Mouse (Mus musculus): ENCODE measurements around the gene Col4a3bp.
A peak's percentile ranks its signal among the peaks of the same experiment; 100 is the strongest.

Col4a3bp gene

DNA sequence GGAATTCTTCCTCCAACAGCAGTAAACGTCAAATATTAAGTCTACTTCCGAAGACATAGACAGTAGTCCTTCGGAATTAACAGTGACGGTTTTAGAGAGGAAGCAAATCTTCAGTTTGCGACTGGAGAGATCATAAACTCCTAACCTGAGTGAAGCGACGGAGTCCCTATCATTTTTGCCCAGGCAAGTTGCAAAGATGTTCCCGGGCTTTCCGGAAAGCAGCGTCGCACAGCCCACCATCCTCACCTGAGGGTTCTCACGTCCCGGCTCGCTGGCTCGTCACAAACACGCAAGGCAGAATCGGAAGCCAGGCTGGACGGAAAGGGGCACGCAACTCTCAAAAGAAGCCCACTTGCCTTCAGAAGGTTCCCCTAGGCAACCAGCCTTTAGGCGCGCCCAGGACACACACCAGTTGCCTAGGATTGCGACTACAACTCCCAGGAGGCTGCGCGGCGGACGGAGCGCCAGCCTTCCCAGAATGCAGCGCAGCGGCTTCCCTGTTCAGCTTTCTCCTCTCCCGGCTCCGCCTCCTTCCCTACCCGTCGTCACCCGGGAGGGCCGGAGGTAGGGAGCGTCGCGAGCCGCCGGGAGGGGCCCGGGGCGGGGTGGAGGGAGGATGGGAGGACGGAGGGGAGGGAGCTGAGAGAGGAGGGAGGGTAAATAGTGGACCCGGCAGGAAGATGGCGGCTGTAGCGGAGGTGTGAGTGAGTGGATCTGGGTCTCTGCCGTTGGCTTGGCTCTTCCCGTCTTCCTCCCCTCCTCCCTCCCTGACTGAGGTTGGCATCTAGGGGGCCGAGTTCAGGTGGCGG, at the start of gene Col4a3bp, which contains the start of gene Polk:
Col4a3bp (plus strand) TSS at position 538 of the 809 bp plus-strand sequence.
Polk (minus strand) TSS at position 499 of the 809 bp plus-strand sequence.
- peak; percentile 99 for DNase-seq

DNA sequence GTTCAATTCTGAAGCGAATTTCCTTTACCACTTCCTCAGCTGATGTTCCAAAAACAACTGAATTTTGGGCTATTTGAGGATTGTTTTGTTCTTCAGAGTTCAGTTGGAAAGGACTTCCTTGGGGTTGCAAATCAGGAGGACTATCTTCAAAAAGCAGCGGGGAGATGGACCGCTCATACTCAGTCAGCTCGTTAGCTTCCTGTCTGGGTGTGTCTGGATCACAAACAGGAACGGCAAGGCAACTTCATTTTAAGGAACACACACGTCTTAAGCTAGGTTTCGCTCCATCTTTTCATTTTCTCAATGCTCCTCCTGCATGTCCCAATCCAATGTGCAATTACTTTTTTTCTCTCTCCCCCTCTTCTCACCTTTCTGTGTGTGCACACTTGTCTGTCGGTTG, 45.8 kb upstream of the Col4a3bp start:
- DNase-seq: no peak

DNA sequence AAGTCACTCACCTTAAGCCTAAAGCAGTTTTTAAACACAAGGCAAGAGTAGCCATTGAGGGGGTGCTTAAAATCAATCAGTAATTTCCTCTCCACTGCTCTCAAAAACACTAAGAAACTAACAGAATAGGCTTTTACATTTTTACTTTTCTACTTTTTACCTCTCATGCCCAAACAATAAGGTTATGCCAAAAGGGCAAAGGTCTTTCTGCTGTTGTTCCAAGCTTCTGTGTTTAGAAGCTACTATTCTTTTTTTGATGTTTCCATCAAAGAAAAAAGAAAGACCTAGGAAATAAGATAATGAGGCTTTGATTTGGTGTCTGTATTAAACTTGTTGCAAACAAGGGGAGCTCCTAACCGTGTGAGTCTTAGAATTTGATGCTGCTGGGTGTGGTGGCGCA, 42.5 kb upstream of the Col4a3bp start:
- no peak for DNase-seq

DNA sequence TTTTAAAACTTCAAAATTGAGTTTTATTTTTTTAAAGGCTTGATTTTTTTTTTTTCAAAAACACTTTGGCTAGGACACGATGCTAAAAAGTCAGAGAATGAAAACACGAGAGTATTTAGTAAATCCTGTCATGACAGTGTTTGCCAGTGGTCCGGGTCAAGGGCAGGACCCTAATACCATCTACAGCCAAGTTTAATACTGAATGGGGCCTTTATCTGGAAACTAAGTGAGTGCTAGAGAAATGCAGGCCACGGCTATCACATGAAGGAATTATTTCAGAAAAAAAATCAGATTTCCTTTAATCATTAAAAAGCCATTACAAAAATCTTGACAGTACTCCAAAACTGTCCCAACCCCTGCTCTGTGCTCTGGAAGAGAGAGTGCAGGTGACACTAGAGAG, 36.8 kb upstream of the Col4a3bp start:
- DNase-seq: peak; percentile 34

GRCm38 (mm10) chr13:96506313-96506712, 36.1 kb upstream of the Col4a3bp start:
- DNase-seq: no peak

DNA sequence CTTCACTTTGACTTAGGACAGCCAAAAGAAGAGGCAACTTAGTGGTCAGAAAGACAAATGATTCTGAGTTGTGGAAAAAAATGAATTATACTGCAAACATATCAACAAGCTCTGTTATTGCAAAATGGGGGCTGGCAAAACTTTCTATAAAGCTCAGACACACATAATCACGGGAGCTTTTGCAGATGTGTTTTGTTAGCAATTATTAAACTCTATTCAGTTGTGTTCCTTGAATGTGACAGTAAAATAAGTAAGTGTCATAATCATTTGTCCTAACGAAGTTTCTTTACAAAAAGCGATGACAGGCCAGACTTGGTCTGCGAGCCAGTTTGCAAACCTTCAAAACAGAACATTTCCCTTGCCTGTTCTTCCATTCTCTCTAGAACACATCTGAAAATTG, 34.9 kb upstream of the Col4a3bp start:
- DNase-seq: no peak

- peak; percentile 60 for DNase-seq
Measured at GRCm38 (mm10) chr13:96510635-96511034, 31.8 kb upstream of the Col4a3bp start.

- DNase-seq: no peak
Measured at GRCm38 (mm10) chr13:96511262-96511661, 31.2 kb upstream of the Col4a3bp start.

DNA sequence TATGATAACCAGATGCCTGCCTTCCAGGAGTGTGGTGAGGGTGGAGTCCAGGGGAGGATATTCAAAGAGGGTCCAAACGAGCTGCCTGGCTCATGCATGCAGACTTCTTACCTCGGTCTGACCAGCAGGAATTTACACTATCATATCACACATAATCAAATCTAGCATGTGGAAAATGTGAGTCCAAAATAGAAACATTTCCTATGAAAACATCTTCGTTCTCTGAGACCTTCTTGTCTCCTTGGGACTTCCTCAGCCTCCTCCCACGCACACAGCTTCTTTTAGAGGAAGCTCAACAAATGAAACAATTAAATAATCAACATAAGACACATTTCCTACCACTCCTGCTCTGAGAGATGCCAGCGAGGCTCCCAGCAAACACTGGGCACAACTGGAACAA, 30.5 kb upstream of the Col4a3bp start:
- peak; percentile 55 for DNase-seq

- DNase-seq: no peak
Measured at GRCm38 (mm10) chr13:96514154-96514942, 28.1 kb upstream of the Col4a3bp start.

GRCm38 (mm10) chr13:96516249-96516648, 26.2 kb upstream of the Col4a3bp start:
- DNase-seq: no peak

DNA sequence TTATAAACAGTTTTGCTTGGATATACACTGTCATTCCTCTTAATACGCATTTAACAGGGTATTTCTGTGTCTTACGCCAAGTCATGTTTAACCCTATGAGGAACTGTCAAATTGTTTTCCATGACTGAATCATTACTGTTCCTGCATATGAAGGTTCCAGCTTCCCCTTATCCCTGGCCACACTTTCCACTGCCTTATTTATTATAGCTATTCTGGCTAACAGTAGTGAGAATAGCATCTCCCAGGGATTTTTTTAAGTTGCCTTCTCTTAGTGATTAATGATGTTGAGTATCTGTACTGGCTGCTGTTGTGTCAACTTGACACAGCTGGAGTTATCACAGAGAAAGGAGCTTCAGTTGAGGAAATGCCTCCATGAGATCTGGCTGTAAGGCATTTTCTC, 25.1 kb upstream of the Col4a3bp start:
- no peak for DNase-seq

DNA sequence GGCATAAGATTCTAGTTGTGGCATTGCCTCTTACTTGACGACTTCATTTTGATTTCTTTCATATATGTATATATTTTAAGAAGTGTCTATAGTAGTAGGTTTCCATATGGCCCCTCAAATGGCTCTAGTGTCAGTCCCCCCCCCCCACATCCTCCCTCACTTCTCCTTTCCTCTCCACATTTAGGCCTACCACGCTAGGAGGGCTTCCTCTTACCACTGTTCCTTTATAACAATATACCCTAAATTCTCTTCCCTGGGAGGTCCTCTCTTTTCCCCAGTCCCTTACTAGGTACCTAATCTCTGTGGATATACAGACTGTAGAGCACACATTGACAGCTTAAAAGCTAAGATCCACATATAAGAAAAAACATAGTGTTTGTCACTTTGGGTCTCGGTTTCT, 21.1 kb upstream of the Col4a3bp start:
- DNase-seq: no peak

DNA sequence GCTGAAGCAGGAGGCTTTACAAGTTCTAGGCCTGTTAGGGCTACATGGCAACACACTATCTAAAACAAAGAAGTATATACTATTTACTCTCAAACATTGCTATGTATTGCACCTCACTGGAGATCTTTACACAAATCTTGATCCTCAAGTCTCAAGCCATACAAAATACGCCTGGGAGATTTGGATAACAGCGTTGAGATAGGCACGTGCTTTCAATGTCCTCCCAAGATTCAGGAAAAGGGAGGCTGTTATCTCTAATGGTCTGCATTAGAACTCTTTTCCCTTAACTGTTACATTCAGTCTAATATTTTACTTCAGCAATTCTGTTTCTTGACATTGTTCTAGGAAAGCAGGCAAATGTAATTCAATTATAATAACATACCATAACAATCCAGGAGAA, 15.4 kb upstream of the Col4a3bp start:
- DNase-seq: no peak

GRCm38 (mm10) chr13:96527856-96528255, 14.6 kb upstream of the Col4a3bp start:
- no peak for DNase-seq

DNA sequence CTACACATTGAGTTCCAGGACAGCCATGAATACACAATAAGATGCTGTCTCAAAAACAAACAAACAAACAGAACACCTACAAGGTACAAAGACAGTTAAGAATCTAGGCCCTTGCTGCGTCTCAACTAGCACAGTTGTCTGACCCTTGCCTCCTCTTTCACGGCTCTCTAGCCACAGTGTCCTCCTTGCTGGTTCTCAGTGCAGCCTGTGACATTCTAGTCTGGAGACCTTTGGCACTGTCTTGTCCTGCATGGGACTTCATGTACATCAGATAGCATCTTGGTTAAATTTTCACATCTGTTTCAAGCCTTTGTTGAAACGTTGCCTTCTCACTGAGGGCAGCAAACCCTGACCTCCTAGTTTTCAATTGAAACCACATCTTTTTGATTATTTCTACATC, 13.6 kb upstream of the Col4a3bp start:
- DNase-seq: no peak

- no peak for DNase-seq
Measured at GRCm38 (mm10) chr13:96529542-96529941, 12.9 kb upstream of the Col4a3bp start.

DNA sequence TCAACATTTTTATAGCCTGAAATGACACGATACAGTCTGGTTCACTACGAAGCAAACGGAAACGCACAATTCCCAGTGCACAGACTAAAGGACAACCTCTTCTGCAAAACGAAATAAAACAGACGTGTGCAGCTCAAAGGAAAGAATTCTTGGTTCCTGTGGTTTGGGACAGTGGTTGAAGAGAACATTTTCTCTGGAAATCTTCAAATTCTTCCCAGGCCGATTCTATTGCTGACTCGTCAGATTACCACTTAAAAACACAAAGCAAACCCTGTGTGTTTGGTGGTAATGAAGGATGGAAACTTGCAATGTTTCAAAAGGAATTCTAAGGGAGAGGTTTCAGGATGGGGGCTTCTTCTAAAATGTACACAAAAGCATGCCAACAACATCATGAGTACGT, 12.4 kb upstream of the Col4a3bp start:
- no peak for DNase-seq

DNA sequence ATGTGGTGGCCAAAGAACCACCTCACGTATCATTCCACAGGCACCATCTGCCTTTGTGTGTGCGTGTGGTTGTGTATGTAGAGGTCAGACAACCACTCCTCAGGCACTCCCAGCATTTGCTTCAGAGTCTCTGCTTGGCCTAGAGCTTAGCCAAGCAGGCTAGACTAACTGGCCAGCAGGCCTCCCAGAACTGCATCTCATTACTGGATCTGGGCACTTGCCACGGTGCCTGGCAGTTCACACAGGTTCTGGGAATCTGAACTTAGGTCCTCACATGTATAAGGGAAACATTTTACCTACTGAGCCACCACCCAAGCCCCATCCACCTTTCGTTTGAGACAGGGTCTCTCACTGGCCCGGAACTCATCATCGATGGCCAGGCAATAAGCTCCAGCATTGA, 10.2 kb upstream of the Col4a3bp start:
- no peak for DNase-seq

DNA sequence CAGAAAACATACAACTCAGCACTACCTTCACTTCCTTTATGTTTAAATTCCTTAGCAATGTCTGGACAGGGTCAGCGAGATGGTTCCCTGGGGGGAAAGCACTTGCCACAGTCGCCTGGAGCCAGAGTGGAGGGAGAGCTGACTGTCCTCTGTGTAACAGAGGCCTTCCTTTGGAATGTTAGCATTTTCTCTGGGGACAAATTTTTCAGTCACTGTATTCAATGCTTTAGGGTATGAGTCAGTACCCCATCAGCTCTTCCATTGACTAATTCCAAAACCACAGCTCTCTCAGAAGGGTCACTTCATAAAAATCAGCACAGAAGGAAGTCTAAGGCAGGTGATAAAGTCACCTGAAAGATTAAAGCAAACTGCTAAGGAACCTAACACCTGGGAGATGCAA, 8.7 kb upstream of the Col4a3bp start:
- no peak for DNase-seq

DNA sequence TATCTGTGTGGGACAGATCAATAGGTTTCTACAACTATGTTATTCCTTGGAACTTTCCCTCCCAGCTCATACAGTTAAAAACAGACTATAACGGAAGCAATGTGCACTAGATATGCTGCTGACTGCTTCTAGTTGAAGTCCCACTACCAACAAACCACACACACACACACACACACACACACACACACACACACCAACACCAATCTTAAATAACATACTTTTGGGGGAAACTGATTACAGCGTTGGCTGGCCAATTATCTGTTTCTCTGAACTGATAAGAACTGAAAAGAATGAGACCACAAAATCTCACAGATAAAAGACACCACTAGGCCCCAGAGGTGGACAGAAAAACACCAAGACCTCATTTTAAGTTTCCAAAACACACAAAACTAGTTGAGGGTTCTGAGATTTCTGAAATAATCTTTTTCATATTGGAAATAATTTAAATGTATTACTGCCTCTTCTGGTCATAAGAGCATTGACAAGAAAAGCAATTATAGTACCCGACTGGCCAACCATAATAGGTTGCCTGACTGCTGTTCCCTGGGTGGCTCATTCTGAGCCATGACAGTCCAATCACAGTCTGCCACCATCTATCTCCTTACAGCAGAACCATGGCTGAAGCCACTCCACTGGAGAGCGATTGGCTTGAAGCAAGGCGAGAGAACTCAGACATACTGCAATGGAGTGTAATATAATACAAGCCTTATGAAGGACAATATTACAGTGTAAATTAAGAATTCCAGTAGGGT, 5.4 kb upstream of the Col4a3bp start:
- no peak for DNase-seq

DNA sequence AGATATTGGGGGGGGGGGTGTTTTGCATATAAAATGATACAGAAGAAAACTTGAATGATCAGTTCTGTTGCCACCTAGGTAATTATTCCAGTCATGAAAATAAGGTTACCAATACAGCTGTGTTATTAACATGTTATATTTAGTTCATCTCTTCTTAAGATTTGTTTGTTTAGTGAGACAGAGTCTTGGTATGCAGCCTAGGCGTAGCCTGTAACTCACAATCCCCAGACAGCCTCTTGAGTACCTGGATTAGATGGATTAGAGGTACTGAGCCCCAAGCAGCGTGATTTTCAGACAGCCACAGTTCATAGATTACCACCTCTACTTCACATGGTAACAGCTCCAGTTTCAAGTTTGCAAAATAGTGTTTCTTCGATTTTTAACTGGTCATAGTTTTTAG, 4.3 kb upstream of the Col4a3bp start:
- peak; percentile 28 for DNase-seq

DNA sequence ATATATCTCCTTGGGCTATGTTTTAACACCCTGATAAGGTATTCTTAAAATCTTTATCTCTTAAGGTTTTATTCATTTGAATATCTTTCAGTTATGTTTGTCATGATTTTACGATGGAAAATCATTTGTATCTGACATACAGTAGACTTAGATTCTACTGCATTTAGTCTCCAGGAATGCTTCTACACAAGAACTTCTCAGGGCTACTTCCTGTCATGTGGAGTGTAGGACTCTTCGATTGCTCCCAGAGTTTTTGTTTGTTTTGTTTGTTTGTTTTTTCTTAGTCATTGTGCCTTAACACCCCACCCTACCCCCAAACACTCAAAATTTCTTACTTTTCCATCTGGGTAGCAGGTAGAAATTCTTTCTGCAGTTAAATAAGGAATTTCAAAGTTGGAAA, 1.0 kb upstream of the Col4a3bp start:
- no peak for DNase-seq
